Mouse (Mus musculus): ENCODE measurements at regions not wholly inside any gene's neighbourhood (a gene's known extent, or its start where the extent isn't known, plus 50 kb on each side); places are given as distances from the start of the nearest gene placed in this dataset.

GRCm38 (mm10) chr13:34408669-34409055, 63.7 kb upstream of the Slc22a23 start:
- TF ChIP-seq CTCF (IDR thresholded peaks at IDR 0.05 in 2 of 3, conservative IDR thresholded peaks at IDR 0.05 in 1 of 3; ENCODE audit: control insufficient read depth in 1 of 3, insufficient read depth in 1 of 3, low read depth in 2 of 3, low read length in 3 of 3, poor library complexity in 1 of 3, severe bottlenecking in 1 of 3) (no peak), ETS1 (IDR thresholded peaks at IDR 0.05; ENCODE audit: low read depth, low read length) (no peak), POLR2A (IDR thresholded peaks at IDR 0.05; ENCODE audit: control insufficient read depth in 1 of 2, insufficient read depth in 1 of 2, low read depth in 1 of 2, low read length in 2 of 2, poor library complexity in 1 of 2) (no peak), EP300 (IDR thresholded peaks at IDR 0.05; ENCODE audit: low read depth in 1 of 2, low read length in 2 of 2) (no peak), MYC (IDR thresholded peaks at IDR 0.05; ENCODE audit: low read depth, low read length) (no peak), CHD2 (IDR thresholded peaks at IDR 0.05; ENCODE audit: low read length) (no peak), E2F4 (IDR thresholded peaks at IDR 0.05; ENCODE audit: borderline replicate concordance, low read depth, low read length) (no peak), SMC3 (IDR thresholded peaks at IDR 0.05; ENCODE audit: low read depth, low read length) (no peak), RAD21 (IDR thresholded peaks at IDR 0.05; ENCODE audit: low read depth, low read length) (no peak), GABPA (IDR thresholded peaks at IDR 0.05; ENCODE audit: low read depth, low read length) (no peak), POLR2AphosphoS5 (IDR thresholded peaks at IDR 0.05; ENCODE audit: borderline replicate concordance, low read depth, low read length) (no peak), GATA1 (IDR thresholded peaks at IDR 0.05; ENCODE audit: low read depth, low read length) (no peak), ZNF384 (IDR thresholded peaks at IDR 0.05; ENCODE audit: low read depth, low read length) (no peak), MAZ (IDR thresholded peaks at IDR 0.05; ENCODE audit: low read depth, low read length) (no peak)
